28 mouse cellular contexts compared by ENCODE assay signal in genomic region chr17:85514396-85514795, GRCm38 (mm10).
DNase-seq lines count a peak whose midpoint lies in the region; ATAC-seq lines count a peak whose summit lies in the region.
"Had no signal": no experiment of that assay in that cellular context is flagged by ENCODE, and none has a peak within 500 bp of the region (broad histone marks: within the 10 kb centered on the region; RNA-seq: fewer than 3 reads in every experiment).

No protein-coding gene starts in this region.

- H3K27me3 ChIP-seq in forebrain, embryonic 10.5 days (ENCODE audit: poor library complexity, severe bottlenecking) = peaks cover 23% of the 10 kb centered on the region; the same call in 1 of the 2 replicates
- H3K27me3 ChIP-seq in forebrain, embryonic 13.5 days = peaks cover 13% of the 10 kb centered on the region; the same call in 1 of the 2 replicates
- H3K27me3 ChIP-seq in liver, embryonic 11.5 days (replicated peaks; ENCODE audit: control insufficient read depth, insufficient read depth, low read length) = no peaks in the 10 kb centered on the region
- peaks cover 21% of the 10 kb centered on the region; the same call in 1 of the 2 replicates for H3K27me3 ChIP-seq in limb, embryonic 10.5 days (ENCODE audit: low read depth, poor library complexity, severe bottlenecking)
- H3K27me3 ChIP-seq: CH12.LX; embryonic facial prominence, embryonic 13.5 days; embryonic facial prominence, embryonic 15.5 days had no signal

- DNase-seq in forebrain, embryonic 10.5 days (ENCODE audit: extremely low spot score, low spot score) = peak; percentile 6
- DNase-seq in heart, adult 11 months = peak; percentile 68
- no peak for DNase-seq in heart, postnatal 25 days (ENCODE audit: low spot score)
- peak; percentile 26 for DNase-seq in liver, embryonic 11.5 days (ENCODE audit: low spot score)
- DNase-seq in liver = no peak
- peak; percentile 22 for DNase-seq in limb, embryonic 10.5 days (ENCODE audit: low spot score)
- DNase-seq: adrenal gland, adult 8-10 months; adrenal gland, postnatal 14 days; adrenal gland, postnatal 36 days; B cell, adult 2 months; cerebellum, adult 11 months; cerebellum, adult 18-20 months; cerebellum, adult 8-10 months; cerebellum, adult 9-11 months; cerebellum, postnatal 14 days; cerebellum, postnatal 36 days; embryo, embryonic 11 days had no signal

- H3K9ac ChIP-seq in forebrain, embryonic 13.5 days = no peak overlapping the region
- no peak overlapping the region for H3K9ac ChIP-seq in liver, embryonic 11.5 days (ENCODE audit: low read depth, low read length)
- H3K9ac ChIP-seq: embryonic facial prominence, embryonic 13.5 days; embryonic facial prominence, embryonic 15.5 days; forebrain, embryonic 12.5 days had no signal

- H3K36me3 ChIP-seq in forebrain, embryonic 10.5 days (replicated peaks) = no peaks in the 10 kb centered on the region
- H3K36me3 ChIP-seq in forebrain, embryonic 13.5 days (ENCODE audit: poor library complexity, severe bottlenecking) = no peaks in the 10 kb centered on the region
- no peaks in the 10 kb centered on the region for H3K36me3 ChIP-seq in liver, embryonic 11.5 days (ENCODE audit: control insufficient read depth, insufficient read depth, low read length)
- H3K36me3 ChIP-seq in limb, embryonic 10.5 days = no peaks in the 10 kb centered on the region
- H3K36me3 ChIP-seq: embryonic facial prominence, embryonic 13.5 days; embryonic facial prominence, embryonic 15.5 days; forebrain, embryonic 12.5 days; G1E had no signal

- no peak overlapping the region for H3K4me3 ChIP-seq in forebrain, embryonic 10.5 days
- H3K4me3 ChIP-seq in forebrain, embryonic 13.5 days = no peak overlapping the region
- H3K4me3 ChIP-seq in liver, embryonic 11.5 days (ENCODE audit: low read depth, low read length) = no peak overlapping the region
- no peak overlapping the region for H3K4me3 ChIP-seq in limb, embryonic 10.5 days
- H3K4me3 ChIP-seq: embryonic facial prominence, embryonic 13.5 days; embryonic facial prominence, embryonic 15.5 days; erythroblast, embryonic 14.5 days; forebrain, embryonic 12.5 days had no signal

- H3K4me1 ChIP-seq in forebrain, embryonic 10.5 days = peaks cover 29% of the 10 kb centered on the region
- H3K4me1 ChIP-seq in forebrain, embryonic 13.5 days = no peaks in the 10 kb centered on the region
- H3K4me1 ChIP-seq in liver, embryonic 11.5 days (replicated peaks; ENCODE audit: control insufficient read depth, insufficient read depth, low read length) = no peaks in the 10 kb centered on the region
- no peaks in the 10 kb centered on the region for H3K4me1 ChIP-seq in limb, embryonic 10.5 days
- H3K4me1 ChIP-seq: embryonic facial prominence, embryonic 13.5 days; embryonic facial prominence, embryonic 15.5 days had no signal

- intact Hi-C loops in heart, postnatal 25 days (cut with DNase I) = no loop called here

- H3K4me2 ChIP-seq in forebrain, embryonic 13.5 days = no peak overlapping the region
- H3K4me2 ChIP-seq in liver, embryonic 11.5 days = no peak overlapping the region
- H3K4me2 ChIP-seq: embryonic facial prominence, embryonic 13.5 days; embryonic facial prominence, embryonic 15.5 days; forebrain, embryonic 12.5 days had no signal

- H3K27ac ChIP-seq in forebrain, embryonic 10.5 days = no peak overlapping the region
- no peak overlapping the region for H3K27ac ChIP-seq in forebrain, embryonic 13.5 days
- H3K27ac ChIP-seq in liver, embryonic 11.5 days (ENCODE audit: low read depth, low read length) = no peak overlapping the region
- H3K27ac ChIP-seq in limb, embryonic 10.5 days = no peak overlapping the region
- H3K27ac ChIP-seq: embryonic facial prominence, embryonic 13.5 days; embryonic facial prominence, embryonic 15.5 days; forebrain, embryonic 12.5 days had no signal

- no peak for ATAC-seq in forebrain, embryonic 13.5 days
- ATAC-seq in liver, embryonic 11.5 days (replicated peaks; ENCODE audit: low FRiP score) = no peak
- ATAC-seq: activated CD4-positive, CD25-positive, alpha-beta regulatory T cell, adult 4 months; CD4-positive, CD25-positive, alpha-beta regulatory T cell, adult 4 months; forebrain, embryonic 16.5 days; Patski had no signal

- 81% methylated on average over 7 of the region's 7 CpGs for WGBS in forebrain, embryonic 10.5 days
- WGBS in forebrain, embryonic 13.5 days = 80% methylated on average over 7 of the region's 7 CpGs
- WGBS in liver, embryonic 11.5 days = 54% methylated on average over 7 of the region's 7 CpGs
- 79% methylated on average over 7 of the region's 7 CpGs for WGBS in limb, embryonic 10.5 days

- no peaks in the 10 kb centered on the region for H3K9me3 ChIP-seq in forebrain, embryonic 10.5 days
- no peaks in the 10 kb centered on the region for H3K9me3 ChIP-seq in forebrain, embryonic 13.5 days (replicated peaks)
- no peaks in the 10 kb centered on the region for H3K9me3 ChIP-seq in liver, embryonic 11.5 days (ENCODE audit: control insufficient read depth, low read length)
- no peaks in the 10 kb centered on the region for H3K9me3 ChIP-seq in limb, embryonic 10.5 days (replicated peaks)
- H3K9me3 ChIP-seq: embryonic facial prominence, embryonic 13.5 days; embryonic facial prominence, embryonic 15.5 days; forebrain, embryonic 12.5 days; G1E had no signal

Comparison
In these comparisons a context has a peak if more than half of its experiments do, and no peak if none do; other contexts are left out.
1. DNase-seq: peak in forebrain, embryonic 10.5 days (single experiment), heart, adult 11 months (single experiment), liver, embryonic 11.5 days (single experiment) and limb, embryonic 10.5 days (single experiment); none in heart, postnatal 25 days (single experiment) and liver (single experiment).